Mouse (Mus musculus): ENCODE data around the gene Sik3. TPM values are rescaled to one million over a fixed set of nuclear protein-coding genes. Genes with fewer than 3 reads are reported as not detected.

The Sik3 gene
- 10 to 100 TPM; 27.0 to 33.0 TPM for polyA plus RNA-seq (2017; shearing (Covaris generic))

GRCm38 (mm10) chr9:46012091-46013008 is at the start of gene Sik3, which contains the start of gene Pafah1b2:
Gene Sik3 (plus strand): TSS chr9:46012820.
Gene Pafah1b2 (minus strand): TSS chr9:46012690.

GRCm38 (mm10) chr9:46228491-46228890 is 215.9 kb downstream of the Sik3 start, which contains the start of gene Apoa1:
Gene Apoa1 (plus strand): TSS chr9:46228580.

DNA sequence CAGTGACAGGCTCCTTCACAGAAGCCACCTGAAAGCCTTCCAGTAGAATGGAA is 222.8 kb downstream of the Sik3 start, which contains the start of gene Apoc3:
TSS of gene Apoc3 (minus strand) at position 41 of the 53 bp plus-strand sequence.

GRCm38 (mm10) chr9:46240526-46241153 is 228.0 kb downstream of the Sik3 start, which contains the start of gene Apoa4:
Gene Apoa4 (plus strand): TSS chr9:46240696.

DNA sequence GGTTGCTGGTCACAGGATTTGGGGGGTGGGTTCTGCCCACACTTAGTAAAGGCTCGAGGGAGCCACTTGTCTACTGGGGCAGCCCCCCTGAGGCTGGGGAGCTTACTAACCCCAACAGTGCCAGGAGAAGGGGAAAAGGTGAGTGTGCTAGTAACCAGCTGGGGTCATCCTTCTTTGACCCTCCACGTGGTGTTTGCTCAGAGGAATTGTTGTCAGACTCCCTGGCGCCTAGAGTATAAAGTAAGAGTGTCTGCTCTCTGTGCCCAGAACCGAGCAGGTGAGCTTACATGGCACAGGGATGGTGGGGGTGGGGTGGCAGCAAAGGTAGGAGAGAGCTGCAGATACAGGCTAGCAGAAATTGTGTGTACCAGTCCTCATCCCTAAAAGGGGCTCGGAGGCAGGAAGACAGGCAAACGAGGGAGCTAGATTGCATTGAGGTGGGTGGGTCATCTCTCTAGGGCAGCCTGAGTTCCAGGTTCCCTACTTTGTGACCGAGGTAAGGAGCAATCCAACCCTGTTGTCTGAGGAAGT is 255.8 kb downstream of the Sik3 start, which contains the start of gene Apoa5:
TSS of gene Apoa5 (plus strand) at position 291 of the 531 bp plus-strand sequence.

DNA sequence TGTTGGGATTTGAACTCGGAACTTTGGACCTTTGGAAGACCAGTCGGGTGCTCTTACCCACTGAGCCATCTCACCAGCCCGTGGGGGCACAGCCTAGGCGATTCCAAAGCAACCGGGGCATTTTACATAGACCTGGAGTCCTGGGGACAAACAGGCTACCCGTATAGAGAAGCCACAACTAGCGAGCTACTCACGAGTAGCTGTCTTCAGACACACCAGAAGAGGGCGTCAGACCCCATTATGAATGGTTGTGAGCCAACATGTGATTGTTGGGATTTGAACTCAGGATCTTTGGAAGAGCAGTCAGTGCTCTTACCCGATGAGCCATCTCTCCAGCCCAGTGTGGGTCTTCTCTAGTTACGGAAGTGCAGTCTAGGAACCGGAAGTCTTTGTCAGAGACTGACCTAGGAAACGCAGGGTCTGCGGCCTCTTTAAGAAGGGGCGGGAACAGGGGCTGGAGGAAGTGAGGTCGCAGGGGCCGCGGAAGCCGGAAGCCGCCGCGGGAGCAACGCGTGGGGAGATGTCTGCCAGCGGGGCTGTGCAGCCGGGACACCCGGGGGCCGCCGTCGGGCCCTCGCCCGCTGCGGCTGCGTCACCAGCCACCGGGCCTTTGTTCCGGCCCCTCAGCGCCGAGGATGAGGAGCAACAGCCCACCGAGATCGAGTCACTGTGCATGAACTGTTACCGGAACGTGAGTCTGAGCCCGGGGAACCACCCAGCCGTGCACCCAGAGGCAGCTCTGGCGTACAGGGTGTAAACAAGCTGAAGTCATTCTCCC is 260.2 kb downstream of the Sik3 start, which contains the start of gene Zpr1:
TSS of gene Zpr1 (plus strand) at position 388 of the 778 bp plus-strand sequence.

Other genes with a start within 250 kb of the Sik3 start
- 10 to 100 TPM; 11.5 to 12.4 TPM for gene Cep164, start 184.1 kb upstream of the Sik3 start, polyA plus RNA-seq (2017; shearing (Covaris generic))
- gene Bace1, start 174.2 kb upstream of the Sik3 start, polyA plus RNA-seq (2017; shearing (Covaris generic)): 1 to 10 TPM; 3.8 to 4.6 TPM
- gene Pcsk7, start 106.3 kb upstream of the Sik3 start, polyA plus RNA-seq (2017; shearing (Covaris generic)): 10 to 100 TPM; 26.4 to 43.8 TPM
- 10 to 100 TPM; 31.9 to 44.1 TPM for gene Rnf214, start 105.9 kb upstream of the Sik3 start, polyA plus RNA-seq (2017; shearing (Covaris generic))
- 1 to 10 TPM; 2.7 to 3.2 TPM for gene Tagln, start 76.8 kb upstream of the Sik3 start, polyA plus RNA-seq (2017; shearing (Covaris generic))
- gene Sidt2, start 57.6 kb upstream of the Sik3 start, polyA plus RNA-seq (2017; shearing (Covaris generic)): 100 to 1,000 TPM; 172 to 220 TPM
- 10 to 100 TPM; 83.5 to 94.4 TPM for gene Pafah1b2, start 130 bp upstream of the Sik3 start, polyA plus RNA-seq (2017; shearing (Covaris generic))
- gene Apoa1, start 215.8 kb downstream of the Sik3 start, polyA plus RNA-seq (2017; shearing (Covaris generic)): not detected
- gene Apoc3, start 222.8 kb downstream of the Sik3 start, polyA plus RNA-seq (2017; shearing (Covaris generic)): not detected
- not detected for gene Apoa4, start 227.9 kb downstream of the Sik3 start, polyA plus RNA-seq (2017; shearing (Covaris generic))

Data from activated CD4-positive, CD25-positive, alpha-beta regulatory T cell (primary cell).